10 mouse cellular contexts compared by ENCODE assay signal in genomic region chr1:69656929-69657328, GRCm38 (mm10). TPM values are rescaled to one million over a fixed set of nuclear protein-coding genes. Genes with fewer than 3 reads are reported as not detected.
DNase-seq lines count a peak whose midpoint lies in the region; ATAC-seq and TF ChIP-seq lines count a peak whose summit lies in the region.
"Had no signal": no experiment of that assay in that cellular context is flagged by ENCODE, and none has a peak within 500 bp of the region (broad histone marks: within the 10 kb centered on the region; RNA-seq: fewer than 3 reads in every experiment).

No protein-coding gene starts in this region.

- no peaks in the 10 kb centered on the region for H3K27me3 ChIP-seq in hindbrain, postnatal 0 days (ENCODE audit: insufficient read depth, low read length)
- no peaks in the 10 kb centered on the region for H3K27me3 ChIP-seq in midbrain, embryonic 14.5 days (ENCODE audit: control insufficient read depth, insufficient read depth, low read length)
- no peaks in the 10 kb centered on the region for H3K27me3 ChIP-seq in forebrain, postnatal 0 days (ENCODE audit: insufficient read depth, low read length)
- H3K27me3 ChIP-seq: embryonic facial prominence, embryonic 13.5 days had no signal

- H3K9me3 ChIP-seq in hindbrain, postnatal 0 days (ENCODE audit: low read length) = no peaks in the 10 kb centered on the region
- no peaks in the 10 kb centered on the region for H3K9me3 ChIP-seq in midbrain, embryonic 14.5 days (ENCODE audit: control insufficient read depth, low read length)
- no peaks in the 10 kb centered on the region for H3K9me3 ChIP-seq in forebrain, postnatal 0 days (ENCODE audit: low read length)
- H3K9me3 ChIP-seq: embryonic facial prominence, embryonic 13.5 days had no signal

- H3K4me3 ChIP-seq in hindbrain, postnatal 0 days (ENCODE audit: low read length) = no peak overlapping the region
- H3K4me3 ChIP-seq in midbrain, embryonic 14.5 days (replicated peaks; ENCODE audit: low read depth, low read length) = no peak overlapping the region
- no peak overlapping the region for H3K4me3 ChIP-seq in forebrain, postnatal 0 days (ENCODE audit: low read depth, low read length)
- H3K4me3 ChIP-seq: embryonic facial prominence, embryonic 13.5 days had no signal

- H3K36me3 ChIP-seq in hindbrain, postnatal 0 days (ENCODE audit: insufficient read depth, low read length) = no peaks in the 10 kb centered on the region
- H3K36me3 ChIP-seq in midbrain, embryonic 14.5 days (ENCODE audit: control insufficient read depth, insufficient read depth, low read length) = no peaks in the 10 kb centered on the region
- no peaks in the 10 kb centered on the region for H3K36me3 ChIP-seq in forebrain, postnatal 0 days (ENCODE audit: insufficient read depth)
- H3K36me3 ChIP-seq: embryonic facial prominence, embryonic 13.5 days had no signal

- no peak for TF ChIP-seq CTCF in hindbrain, postnatal 0 days (IDR thresholded peaks at IDR 0.05; ENCODE audit: low read depth)
- no peak for TF ChIP-seq CTCF in forebrain, postnatal 0 days (IDR thresholded peaks at IDR 0.05; ENCODE audit: low read depth)

- WGBS in hindbrain, postnatal 0 days = 38% methylated on average over 16 of the region's 16 CpGs
- WGBS in midbrain, embryonic 14.5 days = 49% methylated on average over 16 of the region's 16 CpGs
- WGBS in forebrain, postnatal 0 days = 50% methylated on average over 16 of the region's 16 CpGs

- H3K9ac ChIP-seq in hindbrain, postnatal 0 days (replicated peaks; ENCODE audit: low read length) = no peak overlapping the region
- no peak overlapping the region for H3K9ac ChIP-seq in midbrain, embryonic 14.5 days (replicated peaks; ENCODE audit: low read length)
- no peak overlapping the region for H3K9ac ChIP-seq in forebrain, postnatal 0 days
- H3K9ac ChIP-seq: embryonic facial prominence, embryonic 13.5 days had no signal

- no peaks in the 10 kb centered on the region for H3K4me1 ChIP-seq in hindbrain, postnatal 0 days (ENCODE audit: insufficient read depth, low read length)
- H3K4me1 ChIP-seq in midbrain, embryonic 14.5 days (ENCODE audit: control insufficient read depth, insufficient read depth, low read length) = 0 out of 2 replicates have a peak, but pooled peaks cover 2% of the 10 kb centered on the region
- H3K4me1 ChIP-seq in forebrain, postnatal 0 days (ENCODE audit: insufficient read depth) = no peaks in the 10 kb centered on the region

- peak; percentile 68 for DNase-seq in gastrocnemius, adult 18-20 months (ENCODE audit: low spot score)
- no peak for DNase-seq in gastrocnemius, postnatal 4 days (ENCODE audit: low spot score in 2 of 2)
- DNase-seq in brain, adult 2 months (ENCODE audit: low read depth, low spot score) = peak; percentile 6
- DNase-seq in hindbrain, postnatal 0 days (ENCODE audit: low spot score) = peak; percentile 7
- peak; percentile 21 for DNase-seq in midbrain, embryonic 14.5 days
- DNase-seq in testis, postnatal 10 days (ENCODE audit: low spot score) = no peak
- no peak for DNase-seq in left cerebral cortex, adult 11 months (ENCODE audit: low spot score)
- DNase-seq in forebrain, postnatal 0 days = no peak

- H3K4me2 ChIP-seq in hindbrain, postnatal 0 days (ENCODE audit: low read depth, low read length) = 0 out of 2 replicates have a peak overlapping the region, but pooled peaks have one; percentile 16
- H3K4me2 ChIP-seq in midbrain, embryonic 14.5 days (ENCODE audit: low read length) = no peak overlapping the region
- H3K4me2 ChIP-seq in forebrain, postnatal 0 days (ENCODE audit: low read depth) = no peak overlapping the region
- H3K4me2 ChIP-seq: embryonic facial prominence, embryonic 13.5 days had no signal

- no peak overlapping the region for H3K27ac ChIP-seq in hindbrain, postnatal 0 days
- H3K27ac ChIP-seq in midbrain, embryonic 14.5 days (replicated peaks; ENCODE audit: low read depth, low read length) = no peak overlapping the region
- H3K27ac ChIP-seq in forebrain, postnatal 0 days (ENCODE audit: low read depth, low read length) = no peak overlapping the region
- H3K27ac ChIP-seq: embryonic facial prominence, embryonic 13.5 days; macrophage had no signal

- no peak for ATAC-seq in hindbrain, postnatal 0 days
- ATAC-seq in midbrain, embryonic 14.5 days (ENCODE audit: low FRiP score, low TSS enrichment) = no peak
- ATAC-seq in forebrain, postnatal 0 days = no peak; the same call in 1 of the 2 replicates

RNA-seq across cellular contexts. Expression of gene Ikzf2, which starts 30.1 kb away (rescaled TPM):
- total RNA-seq in gastrocnemius, adult 18-20 months (2021) = 10 to 100 TPM; 14.4 to 16.7 TPM
- 1 to 10 TPM; 5.4 to 8.1 TPM for total RNA-seq in gastrocnemius, postnatal 4 days (2021)
- total RNA-seq in hindbrain, postnatal 0 days (2014; rRNA removed) = 3.3 and 4.0 TPM in 2 replicates
- 0.94 and 1.8 TPM in 2 replicates for polyA plus RNA-seq in hindbrain, postnatal 0 days (2015; fragmentation: Nextera tagmentation; extraction: Ambion mirVana)
- polyA plus RNA-seq in midbrain, embryonic 14.5 days (2014; fragmentation: Nextera tagmentation; extraction: Ambion mirVana) = 4.5 TPM in 2 replicates
- total RNA-seq in forebrain, postnatal 0 days (2014; rRNA removed) = 6.5 and 7.3 TPM in 2 replicates
- 0.72 and 1.8 TPM in 2 replicates for polyA plus RNA-seq in forebrain, postnatal 0 days (2015; fragmentation: Nextera tagmentation; extraction: Ambion mirVana)

Comparison
In these comparisons a context has a peak if more than half of its experiments do, and no peak if none do; other contexts are left out.
1. DNase-seq: peak in gastrocnemius, adult 18-20 months (single experiment), brain, adult 2 months (single experiment), hindbrain, postnatal 0 days (single experiment) and midbrain, embryonic 14.5 days (single experiment); none in gastrocnemius, postnatal 4 days (0 of 2), testis, postnatal 10 days (single experiment), left cerebral cortex, adult 11 months (single experiment) and forebrain, postnatal 0 days (single experiment).